Mouse (Mus musculus) E14TG2a.4 (cell line): Measurements from ENCODE around the gene Traf4.

Experiments used
- CTCF ChIP-seq: conservative IDR thresholded peaks from 2 replicates; pipeline ENCODE4 v1.5.1; 2014; ENCODE audit warnings: low read length
- POU5F1 ChIP-seq: IDR thresholded peaks from 2 replicates; pipeline ENCODE4 v1.6.1; 2014; ENCODE audit warnings: low read length, borderline replicate concordance

DNA sequence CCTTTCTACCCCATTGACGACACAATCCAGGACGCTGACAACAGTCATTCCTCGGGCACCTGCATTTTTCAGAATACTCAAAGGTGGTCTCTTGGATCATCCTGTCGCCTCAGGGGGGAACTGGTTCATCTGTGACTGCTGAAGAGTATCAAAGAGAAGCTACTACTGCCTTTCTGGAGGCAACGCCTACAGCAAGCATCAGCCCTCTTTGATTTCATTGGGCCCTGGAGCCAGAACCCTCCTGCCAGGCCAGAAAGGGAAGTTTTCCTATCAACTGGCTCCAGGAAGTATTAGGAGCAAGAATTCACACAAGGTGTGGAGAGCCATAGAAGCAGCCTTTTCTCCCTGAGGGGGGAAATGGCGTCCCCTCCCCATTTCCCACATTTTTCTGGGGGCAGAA lies 1.3 kb upstream of the Traf4 start:
- no peak for TF ChIP-seq CTCF
- no peak for TF ChIP-seq POU5F1
